Mouse (Mus musculus) heart, adult 18-20 months (tissue): ENCODE results near the gene Cox15. TPM values are rescaled to one million over a fixed set of nuclear protein-coding genes. Genes with fewer than 3 reads are reported as not detected.

Experiments used
- DNase-seq, 2 experiments: peaks; one replicate each; pipeline ENCODE4 v3.0.0; 2021 to 2022; ENCODE audit warnings: mixed read lengths in 1 of 2
- total RNA-seq, 2 experiments: library from RNA; stranded (reverse); gene quantifications; 2 replicates each; pipeline ENCODE4 v1.2.3; 2021

The Cox15 gene
- total RNA-seq, 2 experiments from 2014 or later, result 23.5 to 26.0 TPM

- no peak for DNase-seq
Observed at GRCm38 (mm10) chr19:43708206-43708605, 44.6 kb downstream of the Cox15 start.

- DNase-seq, result no peak
Observed at GRCm38 (mm10) chr19:43704787-43705497, 47.9 kb downstream of the Cox15 start.

GRCm38 (mm10) chr19:43704211-43704610 lies 48.6 kb downstream of the Cox15 start:
- no peak for DNase-seq

GRCm38 (mm10) chr19:43699763-43700155 lies 53.0 kb downstream of the Cox15 start:
- DNase-seq, result no peak

- DNase-seq, result no peak
Observed at GRCm38 (mm10) chr19:43699021-43699762, 53.6 kb downstream of the Cox15 start.

- no peak for DNase-seq
Observed at GRCm38 (mm10) chr19:43697666-43698370, 55.0 kb downstream of the Cox15 start.

GRCm38 (mm10) chr19:43695514-43695964 lies 57.3 kb downstream of the Cox15 start:
- no peak for DNase-seq

GRCm38 (mm10) chr19:43692815-43693214 lies 60.0 kb downstream of the Cox15 start:
- DNase-seq, result no peak

- DNase-seq, result peak; percentile 95 to 99
Observed at GRCm38 (mm10) chr19:43689419-43690246, 63.2 kb downstream of the Cox15 start, which contains the start of gene Entpd7. Entpd7 (plus strand) TSS chr19:43689672.

Other genes starting within 250 kb of the Cox15 start
- 1,000 to 10,000 TPM; 1,066 to 1,082 TPM for gene Got1, start 228.4 kb downstream of the Cox15 start, total RNA-seq
- not detected for gene Nkx2-3, start 140.7 kb downstream of the Cox15 start, total RNA-seq
- 10 to 100 TPM; 27.1 to 28.0 TPM for gene Slc25a28, start 78.1 kb downstream of the Cox15 start, total RNA-seq
- 1 to 10 TPM; 2.1 to 2.4 TPM for gene Entpd7, start 63.3 kb downstream of the Cox15 start, total RNA-seq
- gene Cutc, start within 50 bp of the Cox15 start, total RNA-seq, result 10 to 100 TPM; 14.3 to 15.3 TPM
- gene Abcc2, start 29.2 kb upstream of the Cox15 start, total RNA-seq, result not detected
- 1 to 10 TPM; 9.0 to 10.0 TPM for gene Dnmbp, start 187.2 kb upstream of the Cox15 start, total RNA-seq
- gene Cpn1, start 233.6 kb upstream of the Cox15 start, total RNA-seq, result not detected